Mouse (Mus musculus) midbrain, embryonic 13.5 days (tissue): ENCODE measurements at regions not wholly inside any gene's neighbourhood (a gene's known extent, or its start where the extent isn't known, plus 50 kb on each side); places are given as distances from the start of the nearest gene placed in this dataset.

Experiments
- ATAC-seq: fragments of 200-750 bp; cut with Nextera tagmentation; 2 replicates; pipeline ENCODE4 v1.8.0; 2017; ENCODE audit warnings: mild to moderate bottlenecking, moderate TSS enrichment, moderate library complexity
- H3K27ac ChIP-seq: fragments of 300-500 bp; sonication (generic); 2 replicates; pipeline ENCODE4 v1.5.1; 2015; ENCODE audit warnings: inconsistent platforms, mild to moderate bottlenecking, moderate library complexity
- H3K27me3 ChIP-seq: fragments of 300-500 bp; sonication (generic); 2 replicates; pipeline ENCODE4 v1.6.1; 2015; ENCODE audit warnings: mild to moderate bottlenecking, inconsistent platforms
- H3K36me3 ChIP-seq: fragments of 300-500 bp; sonication (generic); 2 replicates; pipeline ENCODE4 v1.6.1; 2015; ENCODE audit warnings: mild to moderate bottlenecking, inconsistent platforms
- H3K4me1 ChIP-seq: fragments of 300-500 bp; sonication (generic); replicated peaks from 2 replicates; pipeline ENCODE4 v1.6.1; 2015; ENCODE audit warnings: inconsistent platforms
- H3K4me2 ChIP-seq: fragments of 300-500 bp; sonication (generic); replicated peaks from 2 replicates; pipeline ENCODE4 v1.6.1; 2015; ENCODE audit warnings: moderate library complexity, mild to moderate bottlenecking, inconsistent platforms
- H3K4me3 ChIP-seq: fragments of 300-500 bp; sonication (generic); replicated peaks from 2 replicates; pipeline ENCODE4 v1.5.1; 2015; ENCODE audit warnings: mild to moderate bottlenecking, inconsistent platforms
- H3K9ac ChIP-seq: fragments of 300-500 bp; sonication (generic); replicated peaks from 2 replicates; pipeline ENCODE4 v1.6.1; 2015; ENCODE audit warnings: mild to moderate bottlenecking, inconsistent platforms
- H3K9me3 ChIP-seq: fragments of 300-500 bp; sonication (generic); 2 replicates; pipeline ENCODE4 v1.6.1; 2016; ENCODE audit warnings: mild to moderate bottlenecking, inconsistent platforms
- WGBS: fragments of 180-500 bp; shearing (Covaris S2); methylation state at CpG from one replicate; pipeline ENCODE4 v1.1.7; 2015; 5-methylcytosine and 5-hydroxymethylcytosine counted together

DNA sequence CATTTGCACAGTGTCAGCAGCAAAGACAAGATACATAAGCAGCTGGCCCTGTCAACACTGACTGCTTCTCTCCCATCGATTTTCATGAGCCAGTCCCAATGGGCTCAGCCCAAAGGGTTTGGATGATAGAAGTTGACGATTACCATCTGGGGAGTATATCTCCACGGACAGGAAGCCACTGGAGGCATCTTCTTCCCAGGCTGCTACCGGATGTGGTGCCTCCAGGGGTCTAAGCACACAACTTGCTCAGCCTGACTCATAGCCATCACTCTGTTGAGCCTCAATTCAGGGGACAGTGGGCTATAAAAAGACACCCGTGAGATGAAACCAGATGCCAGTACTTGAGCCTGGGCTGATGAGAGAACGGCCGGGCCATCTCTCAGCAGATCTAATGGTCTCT is 71.1 kb upstream of the Hif1a start:
- 77% methylated on average over 7 of the region's 7 CpGs for WGBS
- H3K27me3 ChIP-seq, result no peaks in the 10 kb centered on the region
- peaks cover 23% of the 10 kb centered on the region for H3K4me1 ChIP-seq
- H3K4me3 ChIP-seq, result no peak overlapping the region
- H3K9me3 ChIP-seq, result no peaks in the 10 kb centered on the region
- peak; percentile 31 for ATAC-seq
- H3K4me2 ChIP-seq, result no peak overlapping the region
- no peaks in the 10 kb centered on the region for H3K36me3 ChIP-seq
- no peak overlapping the region for H3K9ac ChIP-seq
- H3K27ac ChIP-seq, result peak overlapping the region; percentile 71; the same call in 1 of the 2 replicates

- ATAC-seq, result peak; percentile 74
- no peaks in the 10 kb centered on the region for H3K27me3 ChIP-seq
- no peaks in the 10 kb centered on the region for H3K9me3 ChIP-seq
- no peak overlapping the region for H3K9ac ChIP-seq
- WGBS, result 60% methylated on average over 10 of the region's 10 CpGs
- H3K4me3 ChIP-seq, result no peak overlapping the region
- H3K4me1 ChIP-seq, result peaks cover 23% of the 10 kb centered on the region
- H3K4me2 ChIP-seq, result no peak overlapping the region
- no peaks in the 10 kb centered on the region for H3K36me3 ChIP-seq
- H3K27ac ChIP-seq, result peak overlapping the region; percentile 71
Observed at GRCm38 (mm10) chr12:73830551-73831203, 70.5 kb upstream of the Hif1a start.

DNA sequence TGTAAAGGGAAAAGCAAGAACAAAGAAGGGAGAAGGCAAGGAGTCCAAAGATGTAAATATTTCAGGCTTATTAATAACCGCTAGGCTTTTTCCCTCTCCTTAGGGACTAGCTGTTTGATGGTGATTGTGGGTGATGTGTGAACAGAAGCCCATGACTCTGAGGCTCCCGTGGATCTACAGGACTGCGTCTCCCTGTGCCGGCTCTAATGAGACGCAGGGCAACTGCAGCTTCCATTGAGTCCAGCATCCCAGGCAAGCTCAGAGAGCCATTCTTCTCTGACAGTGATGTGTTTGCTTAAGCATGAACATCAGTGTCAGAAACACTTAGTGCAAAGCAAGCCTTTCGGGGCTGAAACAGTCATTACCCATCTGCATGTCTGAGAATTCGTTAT is 70.0 kb upstream of the Hif1a start:
- 24% methylated on average over 7 of the region's 7 CpGs for WGBS
- Histone ChIP-seq H3K36me3 (no peaks in the 10 kb centered on the region), H3K9me3 (no peaks in the 10 kb centered on the region), H3K4me3 (no peak overlapping the region), H3K4me1 (peaks cover 23% of the 10 kb centered on the region), H3K9ac (no peak overlapping the region), H3K27ac (peak overlapping the region; percentile 71), H3K27me3 (no peaks in the 10 kb centered on the region), H3K4me2 (0 out of 2 replicates have a peak overlapping the region, but pooled peaks have one; percentile 4)
- ATAC-seq, result peak; percentile 82

- Histone ChIP-seq H3K9me3 (no peaks in the 10 kb centered on the region), H3K4me2 (no peak overlapping the region), H3K9ac (no peak overlapping the region), H3K27me3 (no peaks in the 10 kb centered on the region), H3K36me3 (no peaks in the 10 kb centered on the region), H3K4me3 (no peak overlapping the region), H3K4me1 (peaks cover 23% of the 10 kb centered on the region), H3K27ac (peak overlapping the region; percentile 71)
- 82% methylated on average over 10 of the region's 10 CpGs for WGBS
- peak; percentile 54; the same call in 1 of the 2 replicates for ATAC-seq
Observed at GRCm38 (mm10) chr12:73831637-73832385, 69.4 kb upstream of the Hif1a start.

DNA sequence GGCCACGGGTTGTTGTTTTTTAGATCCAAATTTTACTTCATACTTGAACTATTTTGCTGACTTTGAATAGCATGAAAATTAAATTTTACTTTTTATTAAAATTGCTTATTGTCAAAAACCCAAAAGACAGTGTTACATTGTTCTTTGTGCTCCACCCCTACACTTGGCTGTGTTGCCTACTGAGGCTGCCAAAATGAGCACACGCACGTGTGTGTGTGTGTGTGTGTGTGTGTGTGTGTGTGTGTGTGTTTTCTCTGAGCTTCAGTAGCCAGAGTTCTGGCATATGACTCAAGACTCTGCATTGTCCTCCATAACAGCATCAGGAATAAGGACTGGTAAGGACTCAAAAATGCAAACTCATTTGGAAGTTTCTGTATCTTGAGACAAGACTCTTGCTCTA is 68.4 kb upstream of the Hif1a start:
- Histone ChIP-seq H3K9me3 (no peaks in the 10 kb centered on the region), H3K4me1 (peaks cover 23% of the 10 kb centered on the region), H3K9ac (no peak overlapping the region), H3K4me2 (no peak overlapping the region), H3K27ac (no peak overlapping the region), H3K4me3 (no peak overlapping the region), H3K27me3 (no peaks in the 10 kb centered on the region), H3K36me3 (no peaks in the 10 kb centered on the region)
- WGBS, result 86% methylated on average over 3 of the region's 3 CpGs
- no peak for ATAC-seq

DNA sequence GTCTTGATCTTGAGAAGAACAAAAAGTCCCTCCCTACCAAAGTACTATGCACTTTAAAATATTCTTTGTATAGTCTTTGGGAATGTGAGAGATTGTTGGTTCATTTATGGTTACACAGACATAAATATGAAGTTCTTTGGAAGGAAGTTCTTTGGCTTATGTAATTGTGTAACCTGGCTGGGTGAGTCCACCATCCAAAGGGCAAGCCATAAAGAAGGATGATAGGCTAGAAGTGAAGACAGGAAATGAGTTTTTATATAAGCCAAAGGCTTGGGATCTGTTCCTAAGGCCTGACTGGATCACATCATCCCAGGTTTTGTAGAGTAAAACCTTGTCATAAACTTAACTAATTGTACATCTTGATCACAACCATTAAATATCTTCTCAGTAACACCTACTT is 65.0 kb upstream of the Hif1a start:
- Histone ChIP-seq H3K9ac (no peak overlapping the region), H3K4me2 (no peak overlapping the region), H3K4me3 (no peak overlapping the region), H3K27ac (no peak overlapping the region), H3K27me3 (no peaks in the 10 kb centered on the region), H3K4me1 (peaks cover 11% of the 10 kb centered on the region; the same call in 1 of the 2 replicates), H3K9me3 (no peaks in the 10 kb centered on the region), H3K36me3 (no peaks in the 10 kb centered on the region)
- ATAC-seq, result no peak

- WGBS, result 85% methylated on average over 1 of the region's 1 CpGs
- no peak overlapping the region for H3K9ac ChIP-seq
- no peak overlapping the region for H3K27ac ChIP-seq
- no peaks in the 10 kb centered on the region for H3K36me3 ChIP-seq
- H3K4me2 ChIP-seq, result no peak overlapping the region
- H3K9me3 ChIP-seq, result no peaks in the 10 kb centered on the region
- H3K27me3 ChIP-seq, result no peaks in the 10 kb centered on the region
- 0 out of 2 replicates have a peak, but pooled peaks cover 3% of the 10 kb centered on the region for H3K4me1 ChIP-seq
- H3K4me3 ChIP-seq, result no peak overlapping the region
- ATAC-seq, result no peak
Observed at GRCm38 (mm10) chr12:73837036-73837435, 64.1 kb upstream of the Hif1a start.

DNA sequence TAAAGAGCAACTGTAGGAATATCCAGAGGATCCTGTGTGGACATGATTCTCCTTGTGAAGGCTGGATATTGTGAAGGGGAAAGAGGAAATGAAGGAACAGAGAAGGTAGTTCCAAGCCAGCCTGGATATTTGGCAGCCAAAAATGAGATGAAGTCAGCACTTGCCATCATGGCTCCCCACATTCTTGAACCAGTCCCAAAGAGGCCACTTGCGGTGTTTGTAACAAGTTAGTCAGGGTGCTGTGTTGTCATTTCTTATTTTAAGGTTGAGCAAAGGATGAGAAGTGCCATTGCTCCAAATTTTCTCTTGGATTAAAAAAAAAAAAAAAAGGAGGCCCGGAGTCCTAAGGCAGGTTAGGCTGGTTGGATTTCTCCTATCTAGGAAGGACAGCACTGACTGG is 63.3 kb upstream of the Hif1a start:
- no peak overlapping the region for H3K27ac ChIP-seq
- H3K9me3 ChIP-seq, result no peaks in the 10 kb centered on the region
- H3K9ac ChIP-seq, result no peak overlapping the region
- no peaks in the 10 kb centered on the region for H3K36me3 ChIP-seq
- H3K4me1 ChIP-seq, result no peaks in the 10 kb centered on the region
- no peak overlapping the region for H3K4me2 ChIP-seq
- 90% methylated on average over 2 of the region's 2 CpGs for WGBS
- H3K27me3 ChIP-seq, result no peaks in the 10 kb centered on the region
- no peak for ATAC-seq
- H3K4me3 ChIP-seq, result no peak overlapping the region

- no peaks in the 10 kb centered on the region for H3K27me3 ChIP-seq
- no peak overlapping the region for H3K4me3 ChIP-seq
- H3K27ac ChIP-seq, result no peak overlapping the region
- H3K4me2 ChIP-seq, result no peak overlapping the region
- H3K9me3 ChIP-seq, result no peaks in the 10 kb centered on the region
- no peak overlapping the region for H3K9ac ChIP-seq
- ATAC-seq, result no peak
- no peaks in the 10 kb centered on the region for H3K36me3 ChIP-seq
- 92% methylated on average over 10 of the region's 10 CpGs for WGBS
- no peaks in the 10 kb centered on the region for H3K4me1 ChIP-seq
Observed at GRCm38 (mm10) chr12:73838330-73838729, 62.8 kb upstream of the Hif1a start.

- Histone ChIP-seq H3K9me3 (no peaks in the 10 kb centered on the region), H3K4me3 (no peak overlapping the region), H3K9ac (no peak overlapping the region), H3K27ac (no peak overlapping the region), H3K27me3 (no peaks in the 10 kb centered on the region), H3K4me1 (no peaks in the 10 kb centered on the region), H3K4me2 (no peak overlapping the region), H3K36me3 (no peaks in the 10 kb centered on the region)
- 80% methylated on average over 9 of the region's 9 CpGs for WGBS
- ATAC-seq, result no peak
Observed at GRCm38 (mm10) chr12:73842000-73842675, 59.0 kb upstream of the Hif1a start.

DNA sequence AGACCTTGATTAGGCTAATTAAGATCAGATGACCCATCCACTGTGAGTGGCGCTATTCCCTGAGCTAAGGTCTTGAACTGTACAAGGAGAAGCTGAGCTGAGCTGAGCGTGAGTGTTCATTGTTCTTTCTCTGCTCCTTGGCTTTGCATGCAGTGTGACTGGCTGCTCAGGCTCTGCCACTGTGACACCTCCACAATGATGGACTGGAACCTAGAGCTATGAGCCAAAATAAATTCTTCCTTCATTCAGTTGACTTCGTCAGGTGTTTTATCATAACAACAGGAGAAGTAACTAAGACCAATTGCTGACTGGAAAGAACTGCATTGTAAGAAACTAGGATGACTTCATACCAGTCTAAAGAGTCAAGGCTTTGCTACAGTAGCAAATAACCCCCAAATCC is 56.4 kb upstream of the Hif1a start:
- no peak overlapping the region for H3K4me3 ChIP-seq
- ATAC-seq, result no peak
- no peak overlapping the region for H3K4me2 ChIP-seq
- H3K27ac ChIP-seq, result no peak overlapping the region
- no peaks in the 10 kb centered on the region for H3K36me3 ChIP-seq
- WGBS, result 78% methylated on average over 3 of the region's 3 CpGs
- H3K9ac ChIP-seq, result no peak overlapping the region
- H3K4me1 ChIP-seq, result no peaks in the 10 kb centered on the region
- no peaks in the 10 kb centered on the region for H3K27me3 ChIP-seq
- no peaks in the 10 kb centered on the region for H3K9me3 ChIP-seq

- no peak for ATAC-seq
- no peak overlapping the region for H3K27ac ChIP-seq
Observed at GRCm38 (mm10) chr12:73846672-73847071, 54.5 kb upstream of the Hif1a start.

More at GRCm38 (mm10) chr12:73846672-73847071, 54.5 kb upstream of the Hif1a start:
- WGBS, result 83% methylated on average over 10 of the region's 10 CpGs
- Histone ChIP-seq H3K9me3 (no peaks in the 10 kb centered on the region), H3K4me1 (no peaks in the 10 kb centered on the region), H3K4me3 (no peak overlapping the region), H3K9ac (no peak overlapping the region), H3K27me3 (no peaks in the 10 kb centered on the region), H3K36me3 (no peaks in the 10 kb centered on the region), H3K4me2 (no peak overlapping the region)
